ENCODE assay signal across 8 mouse cellular contexts in the genomic region with DNA sequence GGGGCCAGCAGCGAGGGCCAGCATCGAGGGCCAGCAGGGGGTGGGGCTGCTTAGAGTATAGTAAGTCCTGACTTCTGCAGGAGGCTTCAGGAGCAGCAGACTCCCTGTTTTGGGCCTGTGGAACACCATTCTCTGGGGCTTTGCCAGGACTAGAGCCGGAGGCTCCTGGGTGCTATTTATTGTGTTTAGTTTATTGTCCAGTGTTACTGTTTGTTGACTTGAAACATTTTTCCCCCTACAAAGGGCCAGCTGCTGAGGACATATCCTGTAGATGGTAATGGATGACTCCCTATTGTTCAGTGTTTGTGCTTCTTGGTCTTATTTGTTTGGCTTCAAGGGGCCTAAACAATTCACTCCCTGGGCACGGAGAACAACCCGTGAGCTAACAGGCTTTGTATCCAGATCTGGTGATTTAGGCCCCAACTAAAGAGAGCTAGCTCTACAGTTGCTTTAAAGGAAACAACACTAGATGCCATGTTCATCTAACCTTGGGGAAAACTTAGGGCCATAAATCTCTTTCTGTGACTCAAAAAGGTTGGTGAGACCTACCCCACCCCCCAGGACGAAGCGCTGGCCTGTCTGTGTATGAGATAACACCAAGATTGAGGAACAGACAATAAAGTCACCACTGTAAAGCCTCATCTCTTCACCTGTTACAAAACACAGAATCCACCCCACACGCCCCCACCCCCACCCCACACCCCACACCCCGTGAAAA.
A peak's percentile ranks its signal among the peaks of the same experiment; 100 is the strongest.
DNase-seq lines count a peak whose midpoint lies in the region; ATAC-seq and TF ChIP-seq lines count a peak whose summit lies in the region.

No protein-coding gene starts in this region.

- no peaks in the 10 kb centered on the region; the same call in 1 of the 2 replicates for H3K4me1 ChIP-seq in hindbrain, embryonic 12.5 days
- H3K4me1 ChIP-seq in hindbrain, embryonic 13.5 days (replicated peaks) = 0 out of 2 replicates have a peak, but pooled peaks cover 7% of the 10 kb centered on the region
- 0 out of 2 replicates have a peak, but pooled peaks cover 3% of the 10 kb centered on the region for H3K4me1 ChIP-seq in lung, postnatal 0 days (ENCODE audit: insufficient read depth, low read depth, low read length)
- H3K4me1 ChIP-seq in forebrain, embryonic 16.5 days (replicated peaks; ENCODE audit: control insufficient read depth, insufficient read depth, low read length) = no peaks in the 10 kb centered on the region

- ATAC-seq in hindbrain, embryonic 12.5 days (ENCODE audit: low FRiP score) = no peak; the same call in 1 of the 2 replicates
- ATAC-seq in hindbrain, embryonic 13.5 days (ENCODE audit: low FRiP score) = no peak
- ATAC-seq in lung, postnatal 0 days = peak; percentile 82
- no peak for ATAC-seq in forebrain, embryonic 16.5 days

- no peak overlapping the region for H3K9ac ChIP-seq in hindbrain, embryonic 12.5 days
- H3K9ac ChIP-seq in hindbrain, embryonic 13.5 days = no peak overlapping the region
- H3K9ac ChIP-seq in lung, postnatal 0 days (replicated peaks; ENCODE audit: low read depth) = no peak overlapping the region
- no peak overlapping the region for H3K9ac ChIP-seq in forebrain, embryonic 16.5 days (replicated peaks; ENCODE audit: low read depth, low read length)

- no peaks in the 10 kb centered on the region for H3K36me3 ChIP-seq in hindbrain, embryonic 12.5 days
- H3K36me3 ChIP-seq in hindbrain, embryonic 13.5 days = no peaks in the 10 kb centered on the region
- no peaks in the 10 kb centered on the region for H3K36me3 ChIP-seq in lung, postnatal 0 days (ENCODE audit: insufficient read depth, low read length)
- H3K36me3 ChIP-seq in forebrain, embryonic 16.5 days (ENCODE audit: control insufficient read depth, insufficient read depth) = no peaks in the 10 kb centered on the region

- 56% methylated on average over 9 of the region's 9 CpGs for WGBS in hindbrain, embryonic 12.5 days
- 46% methylated on average over 9 of the region's 9 CpGs for WGBS in hindbrain, embryonic 13.5 days
- 48% methylated on average over 9 of the region's 9 CpGs for WGBS in lung, postnatal 0 days
- WGBS in forebrain, embryonic 16.5 days = 73% methylated on average over 9 of the region's 9 CpGs

- H3K27ac ChIP-seq in hindbrain, embryonic 12.5 days = 0 out of 2 replicates have a peak overlapping the region, but pooled peaks have one; percentile 17
- no peak overlapping the region for H3K27ac ChIP-seq in hindbrain, embryonic 13.5 days
- peak overlapping the region; percentile 43 for H3K27ac ChIP-seq in lung, postnatal 0 days (ENCODE audit: low read length)
- H3K27ac ChIP-seq in forebrain, embryonic 16.5 days (ENCODE audit: low read length) = no peak overlapping the region

- peak; percentile 34 to 79 for DNase-seq in adrenal gland, adult (ENCODE audit: inconsistent age in 2 of 2, low spot score in 1 of 2)
- no peak for DNase-seq in adrenal gland, postnatal 4 days (ENCODE audit: low spot score in 2 of 2)
- DNase-seq in kidney, adult 8-10 months = peak; percentile 9 to 33
- DNase-seq in lung, postnatal 0 days (ENCODE audit: low spot score) = peak; percentile 63
- no peak for DNase-seq in ovary, postnatal 10 days (ENCODE audit: low spot score)

- TF ChIP-seq EP300 in lung, postnatal 0 days (IDR thresholded peaks at IDR 0.05) = peak; percentile 84

- no peaks in the 10 kb centered on the region for H3K27me3 ChIP-seq in hindbrain, embryonic 12.5 days
- H3K27me3 ChIP-seq in hindbrain, embryonic 13.5 days = no peaks in the 10 kb centered on the region
- no peaks in the 10 kb centered on the region for H3K27me3 ChIP-seq in lung, postnatal 0 days (replicated peaks; ENCODE audit: insufficient read depth, low read length)
- no peaks in the 10 kb centered on the region for H3K27me3 ChIP-seq in forebrain, embryonic 16.5 days (replicated peaks; ENCODE audit: control insufficient read depth, insufficient read depth, low read length)

- H3K4me2 ChIP-seq in hindbrain, embryonic 12.5 days (replicated peaks) = no peak overlapping the region
- H3K4me2 ChIP-seq in hindbrain, embryonic 13.5 days = no peak overlapping the region
- no peak overlapping the region for H3K4me2 ChIP-seq in lung, postnatal 0 days (replicated peaks; ENCODE audit: low read depth, low read length)
- H3K4me2 ChIP-seq in forebrain, embryonic 16.5 days (ENCODE audit: low read length) = no peak overlapping the region

- no peak overlapping the region for H3K4me3 ChIP-seq in hindbrain, embryonic 12.5 days
- no peak overlapping the region for H3K4me3 ChIP-seq in hindbrain, embryonic 13.5 days
- no peak overlapping the region for H3K4me3 ChIP-seq in lung, postnatal 0 days (ENCODE audit: low read depth, low read length)
- no peak overlapping the region for H3K4me3 ChIP-seq in forebrain, embryonic 16.5 days (replicated peaks; ENCODE audit: low read length)

- H3K9me3 ChIP-seq in hindbrain, embryonic 12.5 days (replicated peaks) = no peaks in the 10 kb centered on the region
- H3K9me3 ChIP-seq in hindbrain, embryonic 13.5 days = no peaks in the 10 kb centered on the region
- H3K9me3 ChIP-seq in lung, postnatal 0 days (ENCODE audit: low read length) = no peaks in the 10 kb centered on the region
- H3K9me3 ChIP-seq in forebrain, embryonic 16.5 days (ENCODE audit: control insufficient read depth, low read length) = no peaks in the 10 kb centered on the region

- TF ChIP-seq CTCF in lung, postnatal 0 days (IDR thresholded peaks at IDR 0.05) = no peak

Comparison
In these comparisons a context has a peak if more than half of its experiments do, and no peak if none do; other contexts are left out.
1. DNase-seq: peak in adrenal gland, adult (2 of 2), kidney, adult 8-10 months (2 of 2) and lung, postnatal 0 days (single experiment); none in adrenal gland, postnatal 4 days (0 of 2) and ovary, postnatal 10 days (single experiment).
2. H3K27ac ChIP-seq: peak in hindbrain, embryonic 12.5 days (single experiment) and lung, postnatal 0 days (single experiment); none in hindbrain, embryonic 13.5 days (single experiment) and forebrain, embryonic 16.5 days (single experiment).